19 mouse cellular contexts compared by ENCODE assay signal in the genomic region with DNA sequence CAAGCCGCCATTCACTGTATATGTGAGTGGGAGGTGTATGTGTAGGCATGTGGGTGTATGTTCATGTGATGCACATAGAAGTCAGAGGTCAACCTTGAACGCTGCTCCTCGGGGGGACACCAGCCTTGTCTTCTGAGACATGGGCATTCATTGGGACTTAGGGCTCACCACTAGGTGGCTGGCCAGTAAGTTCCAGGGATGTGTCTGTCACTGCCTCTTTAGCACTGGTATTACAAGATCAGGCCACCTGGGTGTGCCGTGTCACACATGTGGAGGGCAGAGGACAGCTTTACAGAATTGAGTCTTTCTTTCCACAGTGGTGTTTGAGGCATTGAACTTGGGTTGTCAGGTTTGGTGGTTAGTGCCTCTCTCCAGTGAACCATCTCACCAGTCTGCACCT. TPM values are rescaled to one million over a fixed set of nuclear protein-coding genes. Genes with fewer than 3 reads are reported as not detected.
DNase-seq lines count a peak whose midpoint lies in the region; ATAC-seq and TF ChIP-seq lines count a peak whose summit lies in the region.
"Had no signal": no experiment of that assay in that cellular context is flagged by ENCODE, and none has a peak within 500 bp of the region (broad histone marks: within the 10 kb centered on the region; RNA-seq: fewer than 3 reads in every experiment).

No protein-coding gene starts in this region.

- no peaks in the 10 kb centered on the region for H3K36me3 ChIP-seq in intestine, postnatal 0 days (ENCODE audit: control insufficient read depth, insufficient read depth)
- H3K36me3 ChIP-seq in intestine, embryonic 16.5 days (ENCODE audit: control insufficient read depth, insufficient read depth, low read length): no peaks in the 10 kb centered on the region
- H3K36me3 ChIP-seq in lung, embryonic 14.5 days (ENCODE audit: insufficient read depth): no peaks in the 10 kb centered on the region
- H3K36me3 ChIP-seq: embryonic facial prominence, embryonic 15.5 days; forebrain, embryonic 10.5 days; heart, embryonic 13.5 days; hindbrain, embryonic 15.5 days; liver, embryonic 15.5 days; midbrain, embryonic 10.5 days had no signal

- H3K9me3 ChIP-seq in intestine, postnatal 0 days (ENCODE audit: control insufficient read depth): no peaks in the 10 kb centered on the region
- no peaks in the 10 kb centered on the region for H3K9me3 ChIP-seq in intestine, embryonic 16.5 days (ENCODE audit: control insufficient read depth, low read length)
- no peaks in the 10 kb centered on the region for H3K9me3 ChIP-seq in lung, embryonic 14.5 days (ENCODE audit: low read depth, low read length)
- H3K9me3 ChIP-seq: embryonic facial prominence, embryonic 15.5 days; hindbrain, embryonic 15.5 days; liver, embryonic 15.5 days; midbrain, embryonic 10.5 days had no signal

- H3K4me3 ChIP-seq in intestine, postnatal 0 days (ENCODE audit: low read depth, low read length): no peak overlapping the region
- no peak overlapping the region for H3K4me3 ChIP-seq in intestine, embryonic 16.5 days (ENCODE audit: low read length)
- no peak overlapping the region for H3K4me3 ChIP-seq in lung, embryonic 14.5 days (ENCODE audit: low read depth, low read length)
- H3K4me3 ChIP-seq: embryonic facial prominence, embryonic 15.5 days; hindbrain, embryonic 15.5 days; liver, embryonic 15.5 days; midbrain, embryonic 10.5 days had no signal

- 74% methylated on average over 4 of the region's 4 CpGs for WGBS in intestine, postnatal 0 days
- WGBS in intestine, embryonic 16.5 days: 82% methylated on average over 4 of the region's 4 CpGs
- WGBS in lung, embryonic 14.5 days: 75% methylated on average over 4 of the region's 4 CpGs

- no peak overlapping the region for H3K9ac ChIP-seq in intestine, postnatal 0 days (ENCODE audit: low read depth, low read length)
- H3K9ac ChIP-seq in intestine, embryonic 16.5 days (ENCODE audit: low read depth, low read length): no peak overlapping the region
- H3K9ac ChIP-seq in lung, embryonic 14.5 days: no peak overlapping the region
- H3K9ac ChIP-seq: embryonic facial prominence, embryonic 15.5 days; hindbrain, embryonic 15.5 days; liver, embryonic 15.5 days had no signal

- no peak for DNase-seq in lung, embryonic 14.5 days
- DNase-seq in lung, postnatal 36 days: no peak
- DNase-seq in ES-CJ7 (ENCODE audit: low read depth, low spot score): peak; percentile 35
- DNase-seq in right cerebral cortex, postnatal 10 days (ENCODE audit: low spot score in 2 of 2): no peak
- DNase-seq: adrenal gland, postnatal 14 days; cerebellum, adult 11-12 months; cerebellum, postnatal 14 days; heart, postnatal 36 days; kidney, adult 11 months; lung, postnatal 14 days had no signal

- ATAC-seq in intestine, postnatal 0 days: 0 out of 2 replicates have a peak, but pooled peaks have one; percentile 3
- ATAC-seq in intestine, embryonic 16.5 days: no peak
- ATAC-seq in lung, embryonic 14.5 days (ENCODE audit: insufficient read depth): no peak
- ATAC-seq in megakaryocyte-erythroid progenitor cell, adult 5-6 weeks (replicated peaks; ENCODE audit: low FRiP score, low TSS enrichment, poor library complexity, severe bottlenecking): 0 out of 2 replicates have a peak, but pooled peaks have one; percentile 18

- TF ChIP-seq CTCF in intestine, postnatal 0 days (IDR thresholded peaks at IDR 0.05; ENCODE audit: low read depth): peak; percentile 51
- peak; percentile 50; the same call in 1 of the 2 replicates for TF ChIP-seq CTCF in lung, embryonic 14.5 days (IDR thresholded peaks at IDR 0.05; ENCODE audit: low read depth)

- no peaks in the 10 kb centered on the region; the same call in 1 of the 2 replicates for H3K27me3 ChIP-seq in intestine, postnatal 0 days (replicated peaks; ENCODE audit: control insufficient read depth, insufficient read depth, low read length)
- no peaks in the 10 kb centered on the region for H3K27me3 ChIP-seq in intestine, embryonic 16.5 days (replicated peaks; ENCODE audit: control insufficient read depth, insufficient read depth, low read length)
- H3K27me3 ChIP-seq in lung, embryonic 14.5 days (ENCODE audit: insufficient read depth, low read length): no peaks in the 10 kb centered on the region
- H3K27me3 ChIP-seq: heart, embryonic 13.5 days had no signal

- H3K4me2 ChIP-seq in intestine, postnatal 0 days (replicated peaks; ENCODE audit: low read depth): no peak overlapping the region
- no peak overlapping the region for H3K4me2 ChIP-seq in intestine, embryonic 16.5 days (ENCODE audit: low read depth, low read length)
- H3K4me2 ChIP-seq in lung, embryonic 14.5 days: no peak overlapping the region
- H3K4me2 ChIP-seq: liver, embryonic 15.5 days had no signal

- no peak overlapping the region for H3K27ac ChIP-seq in intestine, postnatal 0 days (ENCODE audit: low read depth, low read length)
- H3K27ac ChIP-seq in intestine, embryonic 16.5 days (ENCODE audit: low read length): no peak overlapping the region
- no peak overlapping the region for H3K27ac ChIP-seq in lung, embryonic 14.5 days (ENCODE audit: low read depth)
- H3K27ac ChIP-seq: forebrain, embryonic 10.5 days; heart, embryonic 13.5 days; liver, embryonic 15.5 days; midbrain, embryonic 10.5 days had no signal

- H3K4me1 ChIP-seq in intestine, postnatal 0 days (replicated peaks; ENCODE audit: control insufficient read depth, insufficient read depth, low read length): peaks cover 4% of the 10 kb centered on the region; the same call in 1 of the 2 replicates
- H3K4me1 ChIP-seq in intestine, embryonic 16.5 days (ENCODE audit: control insufficient read depth, insufficient read depth, low read length): peaks cover 16% of the 10 kb centered on the region
- peaks cover 7% of the 10 kb centered on the region for H3K4me1 ChIP-seq in lung, embryonic 14.5 days (ENCODE audit: insufficient read depth)

RNA-seq across cellular contexts. Expression of a gene that starts 22.4 kb away (rescaled TPM):
- 284 and 285 TPM in 2 replicates for polyA plus RNA-seq in intestine, postnatal 0 days (2015; fragmentation: Nextera tagmentation; extraction: Ambion mirVana)
- polyA plus RNA-seq in intestine, embryonic 16.5 days (2015; fragmentation: Nextera tagmentation; extraction: Ambion mirVana): 215 TPM in 2 replicates
- 271 and 297 TPM in 2 replicates for polyA plus RNA-seq in lung, embryonic 14.5 days (2014; fragmentation: Nextera tagmentation; extraction: Ambion mirVana)
- 77.6 and 100 TPM in 2 replicates for total RNA-seq in megakaryocyte-erythroid progenitor cell, adult 5-6 weeks (2014; fragmentation: Nextera tagmentation)
- 91.4 and 112 TPM in 2 replicates for total RNA-seq in megakaryocyte-erythroid progenitor cell, adult 5-6 weeks (2017)

Comparison
In these comparisons a context has a peak if more than half of its experiments do, and no peak if none do; other contexts are left out.
1. ATAC-seq: peak in intestine, postnatal 0 days (single experiment) and megakaryocyte-erythroid progenitor cell, adult 5-6 weeks (single experiment); none in intestine, embryonic 16.5 days (single experiment) and lung, embryonic 14.5 days (single experiment).